Mouse (Mus musculus) ES-E14 (cell line): ENCODE data around the gene Sned1.

ENCODE experiments used
- HCFC1 ChIP-seq: IDR thresholded peaks from 2 replicates; pipeline ENCODE4 v1.6.1; 2012; ENCODE audit warnings: low read length, inconsistent platforms, borderline replicate concordance; ENCODE audit not compliant: insufficient read depth
- ZC3H11A ChIP-seq: IDR thresholded peaks from 2 replicates; pipeline ENCODE4 v1.6.1; 2012; ENCODE audit warnings: low read depth, mild to moderate bottlenecking, inconsistent platforms, low read length, borderline replicate concordance

DNA sequence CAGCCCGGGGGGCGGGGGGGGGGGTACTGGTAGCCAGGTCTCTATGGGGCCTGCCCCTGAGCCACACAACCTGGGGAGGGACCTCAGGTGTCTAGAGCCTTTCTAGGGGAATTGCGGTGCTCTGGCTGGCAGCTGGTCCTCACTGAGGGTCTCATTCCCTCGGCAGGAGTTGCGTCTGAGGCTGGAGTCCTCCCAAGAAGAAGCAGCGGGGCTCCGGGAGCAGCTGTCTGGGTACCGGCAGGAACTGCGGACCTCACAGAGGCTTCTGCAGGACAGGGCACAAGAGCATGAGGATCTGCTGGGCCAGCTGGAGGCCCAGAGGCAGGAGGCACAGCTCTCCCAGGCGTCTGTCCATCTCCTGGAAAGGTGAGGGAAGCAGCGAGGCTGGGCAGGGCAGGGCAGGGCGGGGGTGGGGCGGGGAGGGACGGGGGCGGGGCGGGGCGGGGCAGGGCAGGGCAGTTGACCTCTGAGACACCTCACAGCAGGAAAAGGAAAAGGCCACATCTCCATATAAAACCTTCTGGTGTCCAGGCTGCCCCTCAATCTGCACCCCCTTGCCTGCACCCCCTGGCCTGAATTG is 44.8 kb upstream of the Sned1 start:
- TF ChIP-seq ZC3H11A, result no peak
- TF ChIP-seq HCFC1, result no peak
